Mouse (Mus musculus) ES-E14 (cell line): ENCODE results near the gene Map2k6. TPM values are rescaled to one million over a fixed set of nuclear protein-coding genes. Genes with fewer than 3 reads are reported as not detected.

ENCODE experiments used
- DNase-seq: peaks from one replicate; pipeline ENCODE4 v3.0.0-alpha.2; 2013; ENCODE audit warnings: low read depth, low spot score
- H3K27ac ChIP-seq: 2 replicates; pipeline ENCODE4 v1.5.1; 2012; ENCODE audit warnings: low read depth, mild to moderate bottlenecking, low read length, moderate library complexity, mixed read lengths; ENCODE audit not compliant: poor library complexity, insufficient read depth, severe bottlenecking
- H3K36me3 ChIP-seq: 2 replicates; pipeline ENCODE4 v1.6.1; 2012; ENCODE audit warnings: mild to moderate bottlenecking, low read length, moderate library complexity, mixed read lengths; ENCODE audit not compliant: control insufficient read depth, poor library complexity, insufficient read depth, severe bottlenecking
- H3K4me1 ChIP-seq, 2 experiments: fragments of 150-350 bp in 1 of 2; sonication (generic) in 1 of 2; 2 replicates each; pipeline ENCODE4 v1.6.1; 2012; ENCODE audit warnings: low read length in 2 of 2, mild to moderate bottlenecking in 1 of 2, mixed read lengths in 1 of 2; ENCODE audit not compliant: control insufficient read depth in 2 of 2, insufficient read depth in 2 of 2, poor library complexity in 1 of 2
- H3K4me3 ChIP-seq, 2 experiments: fragments of 150-350 bp in 1 of 2; sonication (generic) in 1 of 2; 2 replicates each; pipeline ENCODE4 v1.5.1; 2012; ENCODE audit warnings: low read length in 2 of 2, low read depth in 1 of 2, mild to moderate bottlenecking in 1 of 2, mixed read lengths in 1 of 2; ENCODE audit not compliant: insufficient read depth in 1 of 2, poor library complexity in 1 of 2, severe bottlenecking in 1 of 2
- H3K9ac ChIP-seq: 2 replicates; pipeline ENCODE4 v1.6.1; 2012; ENCODE audit warnings: low read depth, mild to moderate bottlenecking, low read length, mixed read lengths; ENCODE audit not compliant: poor library complexity, insufficient read depth, severe bottlenecking
- H3K9me3 ChIP-seq: fragments of 150-350 bp; sonication (generic); 2 replicates; pipeline ENCODE4 v1.6.1; 2012; ENCODE audit warnings: low read depth, mild to moderate bottlenecking, low read length; ENCODE audit not compliant: control insufficient read depth, insufficient read depth
- CHD2 ChIP-seq: IDR thresholded peaks from 2 replicates; pipeline ENCODE4 v1.6.1; 2014; ENCODE audit warnings: mild to moderate bottlenecking, low read depth, low read length, inconsistent platforms
- HCFC1 ChIP-seq: IDR thresholded peaks from 2 replicates; pipeline ENCODE4 v1.6.1; 2012; ENCODE audit warnings: low read length, inconsistent platforms, borderline replicate concordance; ENCODE audit not compliant: insufficient read depth
- MAFK ChIP-seq: IDR thresholded peaks from 2 replicates; pipeline ENCODE4 v1.6.1; 2014; ENCODE audit warnings: mild to moderate bottlenecking, low read depth, low read length, inconsistent platforms; ENCODE audit not compliant: insufficient read depth
- ZC3H11A ChIP-seq: IDR thresholded peaks from 2 replicates; pipeline ENCODE4 v1.6.1; 2012; ENCODE audit warnings: low read depth, mild to moderate bottlenecking, inconsistent platforms, low read length, borderline replicate concordance
- ZNF384 ChIP-seq: IDR thresholded peaks from 2 replicates; pipeline ENCODE4 v1.6.1; 2012; ENCODE audit warnings: low read depth, low read length, inconsistent platforms
- in situ Hi-C, 2 experiments: fragments of 600-800 bp; cut with MboI; formaldehyde crosslinking; loops; one replicate each; pipeline ENCODE4 v1.15.1; 2025; ENCODE audit warnings: low sequenced_read_pairs in 2 of 2, inconsistent platforms in 1 of 2; ENCODE audit not compliant: unreplicated experiment in 2 of 2
- total RNA-seq: library from RNA; depleted of rRNA; stranded (reverse); fragments of 300-350 nt; gene quantifications from 2 replicates; pipeline ENCODE4 v1.2.3, GENCODE M21; 2012

The Map2k6 gene
- total RNA-seq, 1 experiment = 9.8 TPM

- TF ChIP-seq HCFC1 = no peak
- no peak for TF ChIP-seq CHD2
- TF ChIP-seq MAFK = no peak
- TF ChIP-seq ZC3H11A = no peak
- H3K4me3 ChIP-seq = no peak overlapping the region
- in situ Hi-C loops = no loop called here
These were observed 73.2 kb downstream of the Map2k6 start for GRCm38 (mm10) chr11:110472078-110472477.

GRCm38 (mm10) chr11:110473495-110473894 is 74.6 kb downstream of the Map2k6 start:
- no peaks in the 10 kb centered on the region for H3K9me3 ChIP-seq
- no peak for DNase-seq
- no peak overlapping the region for H3K9ac ChIP-seq
- no peak overlapping the region for H3K27ac ChIP-seq
- peaks cover 0 to 2% of the 10 kb centered on the region in 2 experiments; a peak in 1 of 4 replicates for H3K4me1 ChIP-seq
- H3K4me3 ChIP-seq = no peak overlapping the region
- no peak for TF ChIP-seq ZC3H11A
- no peak for TF ChIP-seq ZNF384
- TF ChIP-seq CHD2 = no peak
- TF ChIP-seq HCFC1 = no peak
- no peak for TF ChIP-seq MAFK
- in situ Hi-C loops = no loop called here
- H3K36me3 ChIP-seq = no peaks in the 10 kb centered on the region

More at GRCm38 (mm10) chr11:110472078-110472477, 73.2 kb downstream of the Map2k6 start:
- no peak for DNase-seq
- Histone ChIP-seq H3K27ac (no peak overlapping the region), H3K9me3 (no peaks in the 10 kb centered on the region), H3K4me1 (no peaks in the 10 kb centered on the region), H3K36me3 (no peaks in the 10 kb centered on the region), H3K9ac (no peak overlapping the region)

- Histone ChIP-seq H3K9ac (no peak overlapping the region), H3K36me3 (no peaks in the 10 kb centered on the region), H3K27ac (no peak overlapping the region), H3K9me3 (no peaks in the 10 kb centered on the region), H3K4me3 (no peak overlapping the region), H3K4me1 (peaks cover 0 to 2% of the 10 kb centered on the region in 2 experiments; a peak in 1 of 4 replicates)
- in situ Hi-C loops = no loop called here
- no peak for TF ChIP-seq ZNF384
- TF ChIP-seq MAFK = no peak
- no peak for TF ChIP-seq ZC3H11A
- TF ChIP-seq HCFC1 = no peak
- no peak for TF ChIP-seq CHD2
- no peak for DNase-seq
These were observed 77.6 kb downstream of the Map2k6 start for GRCm38 (mm10) chr11:110476361-110477151.

DNA sequence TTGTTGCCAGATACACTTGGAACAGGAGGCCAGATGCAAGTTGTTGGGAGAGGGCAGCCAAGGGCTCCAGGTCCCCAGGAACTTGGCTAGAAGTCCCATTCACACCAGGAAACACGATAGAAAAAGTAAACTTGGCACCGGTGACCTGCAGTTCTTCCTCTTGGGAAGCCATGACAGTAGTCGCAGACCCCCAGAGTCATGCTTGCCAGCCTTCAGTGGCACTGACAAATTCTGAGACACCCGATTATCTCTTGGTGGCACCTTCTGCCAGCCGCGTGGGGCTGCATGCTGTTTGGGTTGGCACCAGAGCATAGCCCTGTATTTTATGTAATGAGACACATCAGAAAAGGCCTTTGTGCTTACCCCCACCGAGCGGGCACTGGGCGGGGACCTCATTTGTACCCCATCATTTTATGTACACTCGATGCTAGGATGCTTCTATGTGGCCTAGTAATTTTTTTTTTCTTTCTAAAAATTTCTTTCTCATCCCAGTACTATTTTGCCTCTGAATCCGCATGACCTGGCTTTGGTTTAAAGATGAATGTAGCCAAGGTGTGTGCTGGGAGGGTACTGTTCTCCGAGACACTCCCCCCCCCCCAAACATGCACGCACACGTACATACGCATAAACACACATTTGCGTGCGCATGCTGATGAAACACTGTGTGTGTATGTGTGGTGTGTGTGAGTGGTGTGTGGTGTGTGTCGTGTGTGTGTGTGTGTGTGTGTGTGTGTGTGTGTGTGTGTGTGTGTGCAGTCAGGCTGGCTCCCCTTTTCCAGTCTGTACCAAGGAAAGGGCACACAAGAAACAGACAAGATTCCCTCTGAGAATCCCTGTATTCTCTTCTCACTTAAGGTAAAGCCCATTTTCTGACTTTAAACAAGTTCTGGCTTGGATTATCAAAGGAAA is 79.3 kb downstream of the Map2k6 start:
- Histone ChIP-seq H3K4me3 (no peak overlapping the region), H3K27ac (0 out of 2 replicates have a peak overlapping the region, but pooled peaks have one; percentile 22), H3K36me3 (no peaks in the 10 kb centered on the region), H3K4me1 (peaks cover 0 to 4% of the 10 kb centered on the region in 2 experiments; a peak in 1 of 4 replicates), H3K9me3 (no peaks in the 10 kb centered on the region), H3K9ac (no peak overlapping the region)
- TF ChIP-seq CHD2 = no peak
- TF ChIP-seq MAFK = no peak
- no peak for TF ChIP-seq ZC3H11A
- no peak for TF ChIP-seq HCFC1
- no peak for TF ChIP-seq ZNF384
- in situ Hi-C loops = no loop called here
- no peak for DNase-seq
